Mouse (Mus musculus): ENCODE data around the gene Dnajc6. TPM values are rescaled to one million over a fixed set of nuclear protein-coding genes. Genes with fewer than 3 reads are reported as not detected.

Gene Dnajc6
- polyA plus RNA-seq, 1 experiment from 2014 or later = 2.6 TPM

Other genes with a start within 250 kb of the Dnajc6 start
- 68.9 and 74.8 TPM in 2 replicates for gene Jak1, start 231.4 kb upstream of the Dnajc6 start, polyA plus RNA-seq (2016; fragmentation: Nextera tagmentation; extraction: Ambion mirVana)
- gene Ak4, start 77.4 kb upstream of the Dnajc6 start, polyA plus RNA-seq (2016; fragmentation: Nextera tagmentation; extraction: Ambion mirVana) = 10.2 and 11.4 TPM in 2 replicates
- 78.9 and 82.9 TPM in 2 replicates for gene Leprot, start 151.1 kb downstream of the Dnajc6 start, polyA plus RNA-seq (2016; fragmentation: Nextera tagmentation; extraction: Ambion mirVana)
- gene Lepr, start 220.8 kb downstream of the Dnajc6 start, polyA plus RNA-seq (2016; fragmentation: Nextera tagmentation; extraction: Ambion mirVana) = 12.1 and 13.5 TPM in 2 replicates

Measured in embryonic facial prominence, embryonic 12.5 days (tissue).